Mouse (Mus musculus) lung, embryonic 15.5 days (tissue): ENCODE measurements at regions not wholly inside any gene's neighbourhood (a gene's known extent, or its start where the extent isn't known, plus 50 kb on each side); places are given as distances from the start of the nearest gene placed in this dataset.

Experiments used
- ATAC-seq: fragments of 200-750 bp; cut with Nextera tagmentation; 2 replicates; pipeline ENCODE4 v1.8.0; 2017; ENCODE audit warnings: moderate number of reproducible peaks, borderline replicate concordance; ENCODE audit not compliant: low FRiP score, low TSS enrichment; ENCODE audit errors: extremely low read depth
- H3K27ac ChIP-seq: fragments of 300-500 bp; sonication (generic); 2 replicates; pipeline ENCODE4 v1.5.1; 2015; ENCODE audit warnings: moderate library complexity, mild to moderate bottlenecking, inconsistent platforms
- H3K27me3 ChIP-seq: fragments of 300-500 bp; sonication (generic); 2 replicates; pipeline ENCODE4 v1.6.1; 2015; ENCODE audit warnings: inconsistent platforms
- H3K36me3 ChIP-seq: fragments of 300-500 bp; sonication (generic); 2 replicates; pipeline ENCODE4 v1.6.1; 2015; ENCODE audit warnings: inconsistent platforms
- H3K4me1 ChIP-seq: fragments of 300-500 bp; sonication (generic); 2 replicates; pipeline ENCODE4 v1.6.1; 2015; ENCODE audit warnings: inconsistent platforms
- H3K4me2 ChIP-seq: fragments of 300-500 bp; sonication (generic); 2 replicates; pipeline ENCODE4 v1.6.1; 2015; ENCODE audit warnings: inconsistent platforms, mild to moderate bottlenecking, moderate library complexity
- H3K4me3 ChIP-seq: fragments of 300-500 bp; sonication (generic); 2 replicates; pipeline ENCODE4 v1.5.1; 2015; ENCODE audit warnings: mild to moderate bottlenecking, inconsistent platforms
- H3K9ac ChIP-seq: fragments of 300-500 bp; sonication (generic); 2 replicates; pipeline ENCODE4 v1.6.1; 2015; ENCODE audit warnings: inconsistent platforms
- H3K9me3 ChIP-seq: fragments of 300-500 bp; sonication (generic); 2 replicates; pipeline ENCODE4 v1.6.1; 2016; ENCODE audit warnings: inconsistent platforms
- WGBS: fragments of 180-500 bp; shearing (Covaris S2); methylation state at CpG from one replicate; pipeline ENCODE4 v1.1.7; 2015; 5-methylcytosine and 5-hydroxymethylcytosine counted together

DNA sequence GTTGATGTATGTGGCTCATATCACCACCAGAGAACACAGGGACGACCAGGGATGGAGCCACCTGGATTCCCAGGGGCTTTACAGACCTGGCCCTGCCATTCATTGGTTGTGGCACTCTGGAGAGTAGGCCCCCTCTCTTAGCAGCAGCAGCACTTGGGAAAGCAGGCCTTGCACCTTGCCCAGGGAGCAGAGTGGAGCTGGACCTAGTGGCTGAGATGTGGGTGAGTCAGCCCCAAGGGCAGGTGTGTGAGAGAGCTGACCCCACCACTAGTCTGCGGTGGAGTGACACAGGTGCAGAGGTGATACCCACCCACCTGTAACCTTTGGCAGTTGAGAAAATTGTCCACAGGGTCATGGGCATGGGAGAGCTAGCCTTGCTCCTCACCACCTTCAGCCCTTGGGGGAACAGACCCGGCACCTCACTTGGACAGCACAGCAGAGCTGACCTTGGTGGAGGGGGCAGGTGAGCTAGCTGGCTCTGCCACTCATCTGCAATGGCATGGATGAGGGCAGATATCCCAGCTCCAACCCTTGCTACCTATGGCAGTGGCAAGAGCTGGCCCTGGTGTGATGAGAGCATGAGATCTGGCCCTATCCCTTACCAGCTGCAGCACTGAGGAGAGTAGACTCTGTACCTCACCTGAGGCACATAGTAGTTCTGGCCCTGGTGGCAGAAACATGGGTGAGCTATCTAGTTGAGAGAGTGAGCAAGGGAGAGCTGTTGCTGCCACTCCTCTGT is 67.9 kb upstream of the Adgrl3 start:
- no peaks in the 10 kb centered on the region for H3K36me3 ChIP-seq
- no peaks in the 10 kb centered on the region for H3K27me3 ChIP-seq
- no peak overlapping the region for H3K27ac ChIP-seq
- no peak overlapping the region for H3K4me2 ChIP-seq
- H3K4me3 ChIP-seq, result no peak overlapping the region
- H3K9ac ChIP-seq, result no peak overlapping the region
- peak; percentile 27; the same call in 1 of the 2 replicates for ATAC-seq
- 80% methylated on average over 3 of the region's 3 CpGs for WGBS
- H3K4me1 ChIP-seq, result peaks cover 4% of the 10 kb centered on the region; the same call in 1 of the 2 replicates
- H3K9me3 ChIP-seq, result no peaks in the 10 kb centered on the region

DNA sequence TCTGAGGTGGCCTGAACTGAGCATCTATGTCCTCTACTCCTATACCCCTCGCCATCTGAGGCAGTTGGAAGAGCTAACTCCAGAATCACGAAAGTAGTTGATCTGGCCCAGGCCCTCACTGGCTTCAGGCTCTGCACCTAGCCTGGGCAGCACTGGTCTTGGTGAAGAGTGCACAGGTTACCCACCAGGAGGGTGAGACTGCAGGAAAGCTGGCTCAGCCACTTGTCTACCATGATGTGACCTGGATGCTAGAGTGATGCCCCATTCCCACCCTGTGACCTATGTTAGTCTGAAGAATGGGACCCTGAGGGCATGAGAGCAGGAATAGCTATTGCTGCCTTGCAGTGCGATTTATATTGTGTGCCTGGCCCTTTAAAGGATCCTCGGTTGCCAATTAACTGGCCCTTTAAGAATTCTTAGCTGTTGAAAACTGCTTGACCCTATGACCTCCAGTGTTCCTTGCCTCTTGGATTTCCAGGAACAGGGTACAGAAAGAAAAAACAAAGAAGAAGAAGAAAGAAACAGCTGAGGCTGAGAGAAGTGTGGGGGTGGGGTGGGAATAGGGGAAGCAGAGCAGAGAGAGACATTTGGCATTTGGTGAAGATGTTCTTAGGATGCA is 67.2 kb upstream of the Adgrl3 start:
- no peaks in the 10 kb centered on the region for H3K9me3 ChIP-seq
- WGBS, result 45% methylated on average over 4 of the region's 4 CpGs
- no peaks in the 10 kb centered on the region for H3K27me3 ChIP-seq
- H3K27ac ChIP-seq, result no peak overlapping the region
- peaks cover 4% of the 10 kb centered on the region; the same call in 1 of the 2 replicates for H3K4me1 ChIP-seq
- no peak overlapping the region for H3K4me3 ChIP-seq
- no peaks in the 10 kb centered on the region for H3K36me3 ChIP-seq
- ATAC-seq, result no peak
- no peak overlapping the region for H3K4me2 ChIP-seq
- no peak overlapping the region for H3K9ac ChIP-seq
